Mouse (Mus musculus) midbrain, embryonic 13.5 days (tissue): ENCODE measurements around the gene Il12rb1. TPM values are rescaled to one million over a fixed set of nuclear protein-coding genes. Genes with fewer than 3 reads are reported as not detected.
A peak's percentile ranks its signal among the peaks of the same experiment; 100 is the strongest.

ENCODE experiments used
- ATAC-seq: fragments of 200-750 bp; cut with Nextera tagmentation; 2 replicates; pipeline ENCODE4 v1.8.0; 2017; ENCODE audit warnings: mild to moderate bottlenecking, moderate TSS enrichment, moderate library complexity
- H3K27ac ChIP-seq: fragments of 300-500 bp; sonication (generic); 2 replicates; pipeline ENCODE4 v1.5.1; 2015; ENCODE audit warnings: inconsistent platforms, mild to moderate bottlenecking, moderate library complexity
- H3K27me3 ChIP-seq: fragments of 300-500 bp; sonication (generic); 2 replicates; pipeline ENCODE4 v1.6.1; 2015; ENCODE audit warnings: mild to moderate bottlenecking, inconsistent platforms
- H3K36me3 ChIP-seq: fragments of 300-500 bp; sonication (generic); 2 replicates; pipeline ENCODE4 v1.6.1; 2015; ENCODE audit warnings: mild to moderate bottlenecking, inconsistent platforms
- H3K4me1 ChIP-seq: fragments of 300-500 bp; sonication (generic); replicated peaks from 2 replicates; pipeline ENCODE4 v1.6.1; 2015; ENCODE audit warnings: inconsistent platforms
- H3K4me2 ChIP-seq: fragments of 300-500 bp; sonication (generic); replicated peaks from 2 replicates; pipeline ENCODE4 v1.6.1; 2015; ENCODE audit warnings: moderate library complexity, mild to moderate bottlenecking, inconsistent platforms
- H3K4me3 ChIP-seq: fragments of 300-500 bp; sonication (generic); replicated peaks from 2 replicates; pipeline ENCODE4 v1.5.1; 2015; ENCODE audit warnings: mild to moderate bottlenecking, inconsistent platforms
- H3K9ac ChIP-seq: fragments of 300-500 bp; sonication (generic); replicated peaks from 2 replicates; pipeline ENCODE4 v1.6.1; 2015; ENCODE audit warnings: mild to moderate bottlenecking, inconsistent platforms
- H3K9me3 ChIP-seq: fragments of 300-500 bp; sonication (generic); 2 replicates; pipeline ENCODE4 v1.6.1; 2016; ENCODE audit warnings: mild to moderate bottlenecking, inconsistent platforms
- WGBS: fragments of 180-500 bp; shearing (Covaris S2); methylation state at CpG from one replicate; pipeline ENCODE4 v1.1.7; 2015; 5-methylcytosine and 5-hydroxymethylcytosine counted together
- polyA plus RNA-seq: library from polyadenylated mRNA; unstranded; fragments of >200 nt; fragmentation: Nextera tagmentation; extraction: Ambion mirVana; gene quantifications from 2 replicates; pipeline ENCODE4 v1.2.1, GENCODE M21; 2015

The Il12rb1 gene
- polyA plus RNA-seq, 1 experiment from 2014 or later, result not detected

DNA sequence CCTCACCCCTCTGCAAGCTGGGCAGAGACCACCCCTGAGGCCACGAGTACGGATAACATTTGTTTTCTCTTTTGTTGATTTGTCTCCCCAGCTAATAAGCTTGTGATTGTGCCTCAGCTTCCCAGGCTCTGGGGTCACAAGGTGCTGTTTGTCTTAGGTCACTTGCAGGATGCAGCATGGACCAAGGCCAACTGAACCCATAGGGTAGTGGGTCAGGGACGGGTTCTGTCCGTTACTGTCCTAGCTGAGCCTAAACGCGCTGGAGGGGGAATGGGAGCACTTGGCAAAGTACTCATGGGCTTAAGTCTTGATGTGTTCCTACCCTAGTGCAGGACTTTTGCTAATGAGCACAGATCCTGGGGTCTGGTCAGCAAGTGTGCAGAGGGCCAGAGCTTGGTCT lies 40.7 kb upstream of the Il12rb1 start:
- H3K4me3 ChIP-seq, result no peak overlapping the region
- no peak for ATAC-seq
- no peaks in the 10 kb centered on the region for H3K9me3 ChIP-seq
- peaks cover 21% of the 10 kb centered on the region for H3K27me3 ChIP-seq
- H3K4me2 ChIP-seq, result no peak overlapping the region
- peaks cover 52% of the 10 kb centered on the region for H3K36me3 ChIP-seq
- peaks cover 18% of the 10 kb centered on the region for H3K4me1 ChIP-seq
- 81% methylated on average over 6 of the region's 6 CpGs for WGBS
- H3K27ac ChIP-seq, result no peak overlapping the region
- 0 out of 2 replicates have a peak overlapping the region, but pooled peaks have one; percentile 8 for H3K9ac ChIP-seq

DNA sequence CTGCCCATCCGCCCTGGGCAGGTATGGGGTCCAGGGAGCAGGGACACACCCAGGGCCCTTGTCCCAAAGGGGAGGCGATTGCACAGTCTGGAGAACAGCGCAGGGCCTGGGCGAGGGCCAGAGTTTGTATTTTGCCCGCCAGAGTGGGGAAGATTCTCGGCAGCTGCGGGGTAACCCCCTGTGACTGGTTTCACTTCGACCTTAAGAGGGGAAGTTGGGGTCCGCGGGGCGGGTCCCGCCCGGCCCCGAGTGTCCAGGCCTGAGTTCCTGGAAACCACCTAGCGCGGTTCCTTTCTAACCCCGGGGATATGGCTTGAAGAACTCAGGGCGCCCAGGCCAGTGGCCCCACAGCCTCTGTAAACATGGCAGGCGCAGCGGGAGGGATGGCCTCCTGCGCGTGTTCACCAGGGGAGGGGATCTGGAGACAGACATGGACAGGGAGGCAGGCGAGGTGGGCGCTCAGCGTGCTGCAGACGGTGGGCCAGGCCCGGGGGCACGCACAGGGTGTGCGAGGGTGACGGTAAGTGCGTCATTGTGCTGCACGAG lies 39.9 kb upstream of the Il12rb1 start:
- H3K4me1 ChIP-seq, result peaks cover 23% of the 10 kb centered on the region
- H3K4me3 ChIP-seq, result no peak overlapping the region
- 95% methylated on average over 32 of the region's 32 CpGs for WGBS
- ATAC-seq, result no peak
- no peaks in the 10 kb centered on the region for H3K9me3 ChIP-seq
- peaks cover 21% of the 10 kb centered on the region for H3K27me3 ChIP-seq
- no peak overlapping the region for H3K9ac ChIP-seq
- peaks cover 60% of the 10 kb centered on the region for H3K36me3 ChIP-seq
- H3K4me2 ChIP-seq, result no peak overlapping the region
- no peak overlapping the region for H3K27ac ChIP-seq

DNA sequence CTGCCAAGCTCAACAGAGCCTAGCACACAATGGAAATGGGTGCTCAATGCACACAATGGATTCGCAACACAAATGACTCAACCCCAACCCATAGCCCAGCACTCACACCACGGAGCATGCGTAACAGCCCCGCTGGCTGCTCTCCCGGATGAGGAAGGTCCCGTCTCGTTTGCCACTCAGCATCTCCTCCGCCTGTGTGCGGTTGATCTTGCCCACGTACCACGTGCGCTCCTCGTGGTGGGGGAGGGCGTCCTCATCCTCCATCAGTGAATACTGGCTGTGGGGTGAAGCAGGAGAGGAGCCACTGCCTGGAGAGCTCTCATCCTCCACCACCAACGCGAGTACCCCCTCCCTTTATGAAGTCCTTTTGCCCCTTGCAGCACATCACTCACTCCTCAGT lies 39.3 kb upstream of the Il12rb1 start:
- 87% methylated on average over 16 of the region's 16 CpGs for WGBS
- Histone ChIP-seq H3K4me2 (no peak overlapping the region), H3K9ac (no peak overlapping the region), H3K27ac (no peak overlapping the region), H3K4me1 (peaks cover 29% of the 10 kb centered on the region), H3K27me3 (peaks cover 21% of the 10 kb centered on the region), H3K9me3 (no peaks in the 10 kb centered on the region), H3K36me3 (peaks cover 67% of the 10 kb centered on the region), H3K4me3 (no peak overlapping the region)
- ATAC-seq, result peak; percentile 18

DNA sequence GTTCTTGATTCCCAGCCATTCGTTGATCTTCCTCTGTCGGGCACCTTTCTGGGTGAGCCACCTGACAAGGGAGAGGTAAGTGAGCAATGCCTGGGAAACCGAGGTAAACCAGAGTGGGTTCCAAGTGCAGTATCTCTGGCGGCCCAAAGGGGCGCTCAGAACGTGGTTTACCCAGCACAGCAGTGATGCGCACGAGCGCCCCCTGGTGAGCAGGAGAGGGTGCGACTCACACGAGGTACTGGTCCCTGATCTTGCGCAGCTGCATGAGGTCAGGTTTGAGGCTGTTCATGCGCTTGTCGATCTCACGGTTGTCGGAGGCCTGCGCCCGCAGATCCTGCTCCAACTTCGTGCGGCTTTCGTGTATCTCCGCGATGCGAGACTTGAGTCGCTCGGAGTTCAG lies 38.9 kb upstream of the Il12rb1 start:
- no peaks in the 10 kb centered on the region for H3K9me3 ChIP-seq
- H3K36me3 ChIP-seq, result peaks cover 68% of the 10 kb centered on the region
- peak; percentile 71 for ATAC-seq
- H3K4me3 ChIP-seq, result no peak overlapping the region
- no peak overlapping the region for H3K27ac ChIP-seq
- WGBS, result 6% methylated on average over 26 of the region's 26 CpGs
- peaks cover 33% of the 10 kb centered on the region for H3K4me1 ChIP-seq
- no peak overlapping the region for H3K9ac ChIP-seq
- H3K27me3 ChIP-seq, result peaks cover 21% of the 10 kb centered on the region
- H3K4me2 ChIP-seq, result no peak overlapping the region

DNA sequence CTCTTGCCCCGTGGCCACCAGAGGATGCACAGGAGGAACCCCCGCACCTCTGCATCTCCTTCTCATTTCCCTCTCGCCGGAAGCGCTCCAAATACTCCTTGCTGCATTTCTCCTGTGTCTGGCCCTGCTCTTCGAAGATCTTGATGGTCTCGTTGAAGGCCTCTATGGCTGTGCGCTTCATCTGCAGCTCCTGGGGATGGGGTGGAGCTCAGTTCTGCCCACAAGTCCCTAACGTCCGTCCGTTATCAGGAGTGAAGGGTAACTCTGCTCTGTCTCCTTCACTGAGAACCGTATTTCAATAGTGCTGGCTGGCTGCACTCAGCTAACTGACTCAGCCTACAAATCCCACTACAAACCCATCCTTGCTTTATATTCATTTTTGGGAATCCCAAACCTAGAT lies 38.4 kb upstream of the Il12rb1 start:
- Histone ChIP-seq H3K4me2 (no peak overlapping the region), H3K27me3 (peaks cover 21% of the 10 kb centered on the region), H3K27ac (no peak overlapping the region), H3K9me3 (no peaks in the 10 kb centered on the region), H3K4me1 (peaks cover 38% of the 10 kb centered on the region), H3K36me3 (peaks cover 73% of the 10 kb centered on the region), H3K9ac (no peak overlapping the region; the same call in 1 of the 2 replicates), H3K4me3 (no peak overlapping the region)
- 74% methylated on average over 12 of the region's 12 CpGs for WGBS
- ATAC-seq, result no peak

DNA sequence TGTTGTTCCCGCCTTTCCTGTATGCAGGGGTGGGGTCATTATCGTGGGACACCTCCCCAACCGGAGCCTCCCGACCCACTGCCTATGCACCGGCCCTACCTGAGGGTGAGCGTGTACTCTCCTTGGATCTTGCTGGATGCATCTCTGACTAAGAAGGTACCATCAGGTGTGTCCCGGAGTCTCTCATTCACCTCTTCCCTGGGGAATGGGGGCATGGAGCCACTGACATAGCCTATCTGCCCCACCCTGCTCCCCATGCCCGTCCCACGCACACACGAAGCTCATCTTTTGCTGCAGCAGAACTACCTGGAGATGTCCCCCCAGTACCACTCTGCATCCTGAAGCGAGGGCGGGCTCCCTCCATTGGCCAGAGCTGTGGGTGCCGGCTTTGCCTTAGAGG lies 37.5 kb upstream of the Il12rb1 start:
- Histone ChIP-seq H3K4me2 (no peak overlapping the region), H3K27me3 (peaks cover 19% of the 10 kb centered on the region), H3K9me3 (no peaks in the 10 kb centered on the region), H3K4me1 (peaks cover 46% of the 10 kb centered on the region), H3K36me3 (peaks cover 74% of the 10 kb centered on the region), H3K9ac (no peak overlapping the region), H3K27ac (no peak overlapping the region), H3K4me3 (no peak overlapping the region)
- WGBS, result 95% methylated on average over 13 of the region's 13 CpGs
- no peak for ATAC-seq

DNA sequence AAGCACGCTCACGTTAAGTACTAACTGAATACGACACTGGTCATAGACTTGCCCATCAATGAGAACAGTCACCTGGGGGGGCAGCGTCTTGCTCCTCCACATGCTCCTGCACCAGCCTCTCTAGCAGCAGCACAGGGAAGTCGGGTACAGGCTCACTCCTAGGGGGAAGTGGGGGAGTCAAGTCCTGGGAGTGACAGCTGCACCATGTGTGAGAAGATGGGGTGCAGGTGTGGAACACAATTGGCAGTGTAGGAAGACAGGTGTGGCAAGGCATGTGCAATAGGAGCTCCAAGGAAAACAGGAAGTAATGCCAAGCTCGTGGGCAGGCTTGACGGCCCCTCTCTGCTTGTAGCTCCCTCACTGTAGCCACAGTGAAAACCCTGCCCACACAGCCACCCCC lies 37.0 kb upstream of the Il12rb1 start:
- Histone ChIP-seq H3K27me3 (peaks cover 15% of the 10 kb centered on the region), H3K36me3 (peaks cover 74% of the 10 kb centered on the region), H3K4me3 (no peak overlapping the region), H3K9me3 (no peaks in the 10 kb centered on the region), H3K4me2 (no peak overlapping the region), H3K4me1 (peaks cover 45% of the 10 kb centered on the region), H3K27ac (no peak overlapping the region), H3K9ac (no peak overlapping the region)
- WGBS, result 92% methylated on average over 7 of the region's 7 CpGs
- no peak for ATAC-seq

DNA sequence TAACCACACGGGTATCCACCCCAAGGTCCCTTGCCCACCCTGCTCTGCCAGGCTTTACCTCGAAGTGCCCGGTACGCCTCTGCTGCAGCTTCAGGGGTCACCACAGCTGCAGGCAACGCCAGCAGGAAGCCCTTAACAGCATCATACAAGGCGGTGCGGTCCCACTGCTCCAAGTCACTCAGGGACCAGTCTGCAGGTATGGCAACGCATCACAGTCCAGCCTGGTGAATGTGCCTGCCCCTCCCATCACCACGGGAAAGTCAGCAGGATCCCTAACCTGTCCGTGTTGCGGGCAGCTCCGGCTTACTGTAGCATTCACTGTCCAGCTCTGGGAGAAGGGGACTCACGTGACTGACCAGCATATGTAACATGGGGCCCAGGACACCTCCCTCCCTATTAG lies 36.2 kb upstream of the Il12rb1 start:
- H3K9me3 ChIP-seq, result no peaks in the 10 kb centered on the region
- WGBS, result 96% methylated on average over 13 of the region's 13 CpGs

DNA sequence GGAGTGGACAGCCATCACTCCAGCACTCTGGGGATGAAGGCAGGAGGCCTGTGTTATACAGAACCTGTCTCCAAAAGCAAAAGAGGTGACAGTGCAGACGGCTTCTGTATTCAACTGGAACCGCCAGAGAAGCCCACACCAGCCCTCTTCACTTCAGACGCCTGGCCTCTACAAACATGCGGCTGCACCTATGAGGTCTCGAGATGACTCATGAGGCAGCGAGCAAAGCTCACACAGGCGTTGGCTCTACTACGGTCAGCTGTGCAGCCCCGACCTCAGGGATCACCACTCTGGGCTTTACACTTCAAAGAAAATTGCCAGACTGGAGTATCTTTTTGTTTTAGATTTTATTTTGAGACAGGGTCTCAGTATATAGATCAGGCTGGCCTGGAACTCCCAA lies 35.4 kb upstream of the Il12rb1 start:
- Histone ChIP-seq H3K4me2 (no peak overlapping the region), H3K27me3 (peaks cover under 1% of the 10 kb centered on the region; the same call in 1 of the 2 replicates), H3K36me3 (peaks cover 69% of the 10 kb centered on the region)

More for the DNA sequence above, 36.2 kb upstream of the Il12rb1 start:
- Histone ChIP-seq H3K4me1 (peaks cover 36% of the 10 kb centered on the region), H3K9ac (no peak overlapping the region), H3K27ac (no peak overlapping the region), H3K36me3 (peaks cover 74% of the 10 kb centered on the region), H3K27me3 (peaks cover 8% of the 10 kb centered on the region), H3K4me2 (no peak overlapping the region), H3K4me3 (no peak overlapping the region)
- no peak for ATAC-seq

DNA sequence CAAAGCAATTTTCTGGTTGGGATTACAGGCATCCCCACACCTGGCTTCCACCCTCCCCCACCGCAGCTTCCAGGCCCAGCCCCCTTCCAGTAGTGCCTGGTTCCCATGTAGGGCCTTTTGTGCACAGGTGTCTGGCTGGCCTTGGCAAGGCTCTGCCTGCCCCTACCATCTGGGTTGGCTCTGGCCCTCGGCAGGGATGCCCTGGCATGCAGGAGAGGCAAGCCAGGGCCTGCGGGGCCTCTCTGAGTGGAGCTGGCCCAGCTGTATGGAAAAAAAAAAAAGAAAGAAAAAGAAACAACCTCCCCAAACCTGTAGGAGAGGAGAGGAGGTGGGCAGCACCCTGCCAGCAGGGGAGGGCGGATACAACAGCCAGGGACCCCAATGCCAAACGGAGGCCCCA lies 34.8 kb upstream of the Il12rb1 start:
- peak overlapping the region; percentile 21 for H3K4me2 ChIP-seq
- no peak overlapping the region for H3K4me3 ChIP-seq
- 81% methylated on average over 5 of the region's 5 CpGs for WGBS
- peak overlapping the region; percentile 60; the same call in 1 of the 2 replicates for H3K27ac ChIP-seq
- peaks cover 46% of the 10 kb centered on the region for H3K4me1 ChIP-seq
- H3K9me3 ChIP-seq, result no peaks in the 10 kb centered on the region
- H3K27me3 ChIP-seq, result no peaks in the 10 kb centered on the region
- peak overlapping the region; percentile 98 for H3K9ac ChIP-seq
- H3K36me3 ChIP-seq, result peaks cover 68% of the 10 kb centered on the region
- ATAC-seq, result no peak

More for the DNA sequence above, 35.4 kb upstream of the Il12rb1 start:
- Histone ChIP-seq H3K9ac (peak overlapping the region; percentile 98), H3K4me1 (peaks cover 41% of the 10 kb centered on the region), H3K27ac (0 out of 2 replicates have a peak overlapping the region, but pooled peaks have one; percentile 60), H3K4me3 (no peak overlapping the region), H3K9me3 (no peaks in the 10 kb centered on the region)
- no peak for ATAC-seq
- 92% methylated on average over 9 of the region's 9 CpGs for whole genome bisulfite sequencing

DNA sequence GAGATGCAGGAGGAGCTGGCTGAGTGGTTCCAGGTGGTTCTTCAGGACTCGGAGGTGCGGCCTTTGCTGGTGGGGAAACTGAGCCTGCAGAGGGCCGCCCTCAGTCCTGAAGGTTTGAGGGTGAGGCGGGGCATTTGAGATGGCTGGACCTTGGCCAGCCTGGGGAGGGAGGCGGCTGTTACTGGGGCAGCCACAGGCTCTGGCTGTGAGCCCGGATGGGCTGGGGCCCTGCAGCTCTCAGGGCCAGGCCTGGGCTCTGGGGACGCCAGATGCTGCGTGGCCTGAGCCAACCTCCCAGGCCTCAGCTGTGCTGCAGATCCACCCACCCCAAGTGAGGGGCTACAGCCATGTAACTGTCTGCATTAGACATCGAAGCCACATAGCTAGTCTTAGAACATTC lies 34.4 kb upstream of the Il12rb1 start:
- WGBS, result 77% methylated on average over 9 of the region's 9 CpGs
- no peak for ATAC-seq
- H3K4me1 ChIP-seq, result peaks cover 50% of the 10 kb centered on the region
- 0 out of 2 replicates have a peak overlapping the region, but pooled peaks have one; percentile 82 for H3K4me3 ChIP-seq
- peak overlapping the region; percentile 98 for H3K9ac ChIP-seq
- no peaks in the 10 kb centered on the region for H3K9me3 ChIP-seq
- peaks cover 67% of the 10 kb centered on the region for H3K36me3 ChIP-seq
- H3K27ac ChIP-seq, result peak overlapping the region; percentile 60; the same call in 1 of the 2 replicates
- H3K27me3 ChIP-seq, result no peaks in the 10 kb centered on the region
- H3K4me2 ChIP-seq, result peak overlapping the region; percentile 21

DNA sequence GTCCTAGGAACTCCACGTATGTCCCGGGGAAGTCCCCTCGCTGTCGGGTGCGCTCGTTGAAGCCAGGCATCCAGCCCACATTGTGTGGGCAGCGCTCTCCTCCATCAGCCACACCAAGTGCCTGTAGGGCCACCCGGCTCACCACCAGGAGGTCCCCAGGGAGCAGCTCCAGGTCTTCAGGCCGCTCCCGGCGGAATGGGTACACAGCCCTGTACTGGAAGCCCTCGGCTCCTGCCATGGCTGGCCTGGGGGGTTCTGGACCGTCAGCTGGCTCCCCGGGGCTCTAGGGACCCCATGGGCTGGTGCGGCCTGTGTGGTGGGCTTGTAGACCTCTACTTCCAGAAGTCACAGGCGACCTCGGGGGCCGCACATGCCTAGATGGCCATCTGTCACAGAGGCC lies 33.5 kb upstream of the Il12rb1 start:
- 96% methylated on average over 18 of the region's 18 CpGs for WGBS
- no peak overlapping the region; the same call in 1 of the 2 replicates for H3K27ac ChIP-seq
- no peaks in the 10 kb centered on the region for H3K9me3 ChIP-seq
- ATAC-seq, result no peak
- peak overlapping the region; percentile 98 for H3K9ac ChIP-seq
- H3K4me1 ChIP-seq, result peaks cover 47% of the 10 kb centered on the region
- no peaks in the 10 kb centered on the region for H3K27me3 ChIP-seq
- peak overlapping the region; percentile 82 for H3K4me3 ChIP-seq
- H3K4me2 ChIP-seq, result peak overlapping the region; percentile 87
- H3K36me3 ChIP-seq, result peaks cover 67% of the 10 kb centered on the region

DNA sequence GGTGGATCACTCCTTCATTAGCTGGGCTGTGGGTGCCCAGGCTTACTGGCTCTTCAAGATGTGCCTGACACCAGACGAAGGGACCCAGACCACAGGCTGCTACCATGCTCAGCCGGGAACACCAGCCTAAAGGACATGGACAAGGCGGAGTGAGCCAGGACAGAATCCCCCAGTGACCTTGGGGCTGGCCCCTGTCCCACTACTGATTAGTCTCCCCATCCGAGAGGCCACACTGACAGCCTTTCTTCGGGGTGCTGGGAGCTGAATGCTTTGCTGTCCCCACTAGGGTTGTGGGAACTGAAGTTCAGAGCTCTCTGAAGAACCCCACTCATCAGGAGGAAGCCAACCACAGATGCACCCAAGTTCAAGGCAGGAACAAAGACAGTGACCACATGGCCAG lies 33.0 kb upstream of the Il12rb1 start:
- no peak for ATAC-seq
- Histone ChIP-seq H3K4me3 (peak overlapping the region; percentile 82), H3K4me1 (peaks cover 47% of the 10 kb centered on the region), H3K27me3 (no peaks in the 10 kb centered on the region), H3K4me2 (peak overlapping the region; percentile 87), H3K36me3 (peaks cover 67% of the 10 kb centered on the region), H3K9ac (peak overlapping the region; percentile 98), H3K27ac (no peak overlapping the region), H3K9me3 (no peaks in the 10 kb centered on the region)
- 84% methylated on average over 5 of the region's 5 CpGs for WGBS
